Mouse (Mus musculus) kidney, postnatal 0 days (tissue): Measurements from ENCODE around the gene Bckdhb. TPM values are rescaled to one million over a fixed set of nuclear protein-coding genes. Genes with fewer than 3 reads are reported as not detected.

Experiments
- ATAC-seq: fragments of 200-750 bp; cut with Nextera tagmentation; replicated peaks from 2 replicates; pipeline ENCODE4 v1.8.0; 2017; ENCODE audit warnings: low read depth, moderate number of reproducible peaks, moderate TSS enrichment, moderate library complexity; ENCODE audit not compliant: low FRiP score
- DNase-seq: peaks from one replicate; pipeline ENCODE4 v3.0.0-alpha.2; 2016; ENCODE audit warnings: low spot score
- H3K27ac ChIP-seq: fragments of 300-500 bp; sonication (generic); 2 replicates; pipeline ENCODE4 v1.5.1; 2014; ENCODE audit warnings: mild to moderate bottlenecking
- H3K27me3 ChIP-seq: fragments of 300-500 bp; sonication (generic); 2 replicates; pipeline ENCODE4 v1.6.1; 2014; ENCODE audit warnings: low read length, mixed read lengths; ENCODE audit not compliant: insufficient read depth
- H3K36me3 ChIP-seq: fragments of 300-500 bp; sonication (generic); 2 replicates; pipeline ENCODE4 v1.6.1; 2014; ENCODE audit warnings: low read length, mixed read lengths; ENCODE audit not compliant: insufficient read depth
- H3K4me1 ChIP-seq: fragments of 300-500 bp; sonication (generic); replicated peaks from 2 replicates; pipeline ENCODE4 v1.6.1; 2014; ENCODE audit warnings: antibody characterized with exemption, low read length, mixed read lengths; ENCODE audit not compliant: insufficient read depth
- H3K4me2 ChIP-seq: fragments of 300-500 bp; sonication (generic); 2 replicates; pipeline ENCODE4 v1.6.1; 2014; ENCODE audit warnings: mild to moderate bottlenecking, low read length, moderate library complexity, mixed read lengths
- H3K4me3 ChIP-seq: fragments of 300-500 bp; sonication (generic); replicated peaks from 2 replicates; pipeline ENCODE4 v1.5.1; 2014; ENCODE audit warnings: low read depth, low read length
- H3K9ac ChIP-seq: fragments of 300-500 bp; sonication (generic); 2 replicates; pipeline ENCODE4 v1.6.1; 2014; ENCODE audit warnings: low read depth, low read length
- H3K9me3 ChIP-seq: fragments of 300-500 bp; sonication (generic); replicated peaks from 2 replicates; pipeline ENCODE4 v1.6.1; 2016; ENCODE audit warnings: low read length, inconsistent platforms, mixed read lengths
- CTCF ChIP-seq: IDR thresholded peaks from 2 replicates; pipeline ENCODE4 v1.5.1; 2016; ENCODE audit warnings: antibody characterized with exemption, low read depth, mild to moderate bottlenecking, moderate library complexity
- WGBS: fragments of 180-500 bp; shearing (Covaris S2); extraction: QIAGEN DNeasy Blood & Tissue Kit; methylation state at CpG from one replicate; pipeline ENCODE4 v1.1.7; 2014; 5-methylcytosine and 5-hydroxymethylcytosine counted together
- polyA plus RNA-seq: library from polyadenylated mRNA; unstranded; fragments of >200 nt; fragmentation: Nextera tagmentation; extraction: Ambion mirVana; gene quantifications from 2 replicates; pipeline ENCODE4 v1.2.1, GENCODE M21; 2015

Bckdhb gene
- polyA plus RNA-seq, 1 experiment from 2014 or later = 50.6 TPM

- Histone ChIP-seq H3K27me3 (no peaks in the 10 kb centered on the region), H3K4me1 (no peaks in the 10 kb centered on the region), H3K27ac (no peak overlapping the region), H3K9me3 (no peaks in the 10 kb centered on the region), H3K4me3 (no peak overlapping the region), H3K36me3 (no peaks in the 10 kb centered on the region), H3K4me2 (no peak overlapping the region), H3K9ac (no peak overlapping the region)
- ATAC-seq = no peak
- no peak for TF ChIP-seq CTCF
- DNase-seq = no peak
- WGBS = 99% methylated on average over 3 of the region's 3 CpGs
These were observed 138.7 kb downstream of the Bckdhb start for GRCm38 (mm10) chr9:84063617-84064016.

- no peaks in the 10 kb centered on the region for H3K9me3 ChIP-seq
- no peak overlapping the region for H3K4me2 ChIP-seq
- ATAC-seq (no peak), DNase-seq (no peak)
- 82% methylated on average over 4 of the region's 4 CpGs for WGBS
- H3K4me1 ChIP-seq = no peaks in the 10 kb centered on the region
- no peaks in the 10 kb centered on the region for H3K27me3 ChIP-seq
- no peak for TF ChIP-seq CTCF
- no peak overlapping the region for H3K27ac ChIP-seq
- no peak overlapping the region for H3K4me3 ChIP-seq
- no peak overlapping the region for H3K9ac ChIP-seq
- H3K36me3 ChIP-seq = no peaks in the 10 kb centered on the region
These were observed 139.2 kb downstream of the Bckdhb start for GRCm38 (mm10) chr9:84064113-84064512.

GRCm38 (mm10) chr9:84070247-84070646 is 145.3 kb downstream of the Bckdhb start:
- 87% methylated on average over 6 of the region's 6 CpGs for WGBS
- Histone ChIP-seq H3K27me3 (no peaks in the 10 kb centered on the region), H3K9me3 (no peaks in the 10 kb centered on the region), H3K4me2 (no peak overlapping the region), H3K4me3 (no peak overlapping the region), H3K27ac (no peak overlapping the region), H3K4me1 (no peaks in the 10 kb centered on the region), H3K9ac (no peak overlapping the region), H3K36me3 (no peaks in the 10 kb centered on the region)
- no peak for TF ChIP-seq CTCF
- DNase-seq (no peak), ATAC-seq (no peak)

GRCm38 (mm10) chr9:84070740-84071139 is 145.8 kb downstream of the Bckdhb start:
- no peaks in the 10 kb centered on the region for H3K36me3 ChIP-seq
- no peak for DNase-seq
- no peak overlapping the region for H3K27ac ChIP-seq
- no peak for ATAC-seq
- no peaks in the 10 kb centered on the region for H3K9me3 ChIP-seq
- H3K9ac ChIP-seq = no peak overlapping the region
- no peak for TF ChIP-seq CTCF
- H3K27me3 ChIP-seq = no peaks in the 10 kb centered on the region
- no peak overlapping the region for H3K4me2 ChIP-seq
- no peak overlapping the region for H3K4me3 ChIP-seq
- no peaks in the 10 kb centered on the region for H3K4me1 ChIP-seq
- WGBS = 69% methylated on average over 5 of the region's 5 CpGs

GRCm38 (mm10) chr9:84072534-84072933 is 147.6 kb downstream of the Bckdhb start:
- no peak for TF ChIP-seq CTCF

GRCm38 (mm10) chr9:84073237-84073636 is 148.3 kb downstream of the Bckdhb start:
- no peak for TF ChIP-seq CTCF
- no peak overlapping the region for H3K9ac ChIP-seq
- WGBS = 88% methylated on average over 9 of the region's 9 CpGs
- H3K9me3 ChIP-seq = no peaks in the 10 kb centered on the region
- no peaks in the 10 kb centered on the region for H3K36me3 ChIP-seq
- H3K4me3 ChIP-seq = no peak overlapping the region
- H3K27ac ChIP-seq = no peak overlapping the region
- no peaks in the 10 kb centered on the region for H3K27me3 ChIP-seq
- H3K4me2 ChIP-seq = no peak overlapping the region
- ATAC-seq (no peak), DNase-seq (no peak)
- H3K4me1 ChIP-seq = no peaks in the 10 kb centered on the region

More at GRCm38 (mm10) chr9:84072534-84072933, 147.6 kb downstream of the Bckdhb start:
- Histone ChIP-seq H3K9me3 (no peaks in the 10 kb centered on the region), H3K9ac (no peak overlapping the region), H3K4me3 (no peak overlapping the region), H3K4me1 (no peaks in the 10 kb centered on the region), H3K27me3 (no peaks in the 10 kb centered on the region), H3K36me3 (no peaks in the 10 kb centered on the region), H3K4me2 (no peak overlapping the region), H3K27ac (no peak overlapping the region)
- WGBS = 89% methylated on average over 6 of the region's 6 CpGs
- no peak for ATAC-seq
- DNase-seq = no peak

- Histone ChIP-seq H3K27ac (no peak overlapping the region), H3K4me2 (no peak overlapping the region), H3K36me3 (no peaks in the 10 kb centered on the region), H3K4me1 (no peaks in the 10 kb centered on the region), H3K9ac (no peak overlapping the region), H3K9me3 (no peaks in the 10 kb centered on the region), H3K4me3 (no peak overlapping the region), H3K27me3 (no peaks in the 10 kb centered on the region)
- TF ChIP-seq CTCF = no peak
- no peak for ATAC-seq
- WGBS = 67% methylated on average over 4 of the region's 4 CpGs
- DNase-seq = no peak
These were observed 158.6 kb downstream of the Bckdhb start for GRCm38 (mm10) chr9:84083551-84083950.
